Mouse (Mus musculus) E14TG2a.4 (cell line): ENCODE data around the gene Tbc1d22a.

ENCODE experiments used
- H3K27me3 ChIP-seq: 2 replicates; pipeline ENCODE4 v1.6.1; 2014; ENCODE audit warnings: low read length, control low read depth; ENCODE audit not compliant: insufficient read depth
- H3K36me3 ChIP-seq: 2 replicates; pipeline ENCODE4 v1.6.1; 2014; ENCODE audit warnings: low read length, control low read depth; ENCODE audit not compliant: insufficient read depth
- H3K4me1 ChIP-seq: replicated peaks from 2 replicates; pipeline ENCODE4 v1.6.1; 2014; ENCODE audit warnings: low read depth, low read length, control low read depth
- H3K4me3 ChIP-seq: replicated peaks from 2 replicates; pipeline ENCODE4 v1.5.1; 2014; ENCODE audit warnings: mild to moderate bottlenecking, low read length
- H3K9me3 ChIP-seq: 2 replicates; pipeline ENCODE4 v1.6.1; 2014; ENCODE audit warnings: low read length, control low read depth
- CTCF ChIP-seq: conservative IDR thresholded peaks from 2 replicates; pipeline ENCODE4 v1.5.1; 2014; ENCODE audit warnings: low read length
- NANOG ChIP-seq: IDR thresholded peaks from 2 replicates; pipeline ENCODE4 v1.6.1; 2014; ENCODE audit warnings: borderline replicate concordance, low read length, mixed read lengths
- POU5F1 ChIP-seq: IDR thresholded peaks from 2 replicates; pipeline ENCODE4 v1.6.1; 2014; ENCODE audit warnings: low read length, borderline replicate concordance

Tbc1d22a gene

GRCm38 (mm10) chr15:86234001-86234400, 19.7 kb downstream of the Tbc1d22a start:
- Histone ChIP-seq H3K4me3 (no peak overlapping the region), H3K36me3 (peaks cover 54% of the 10 kb centered on the region), H3K9me3 (peaks cover 4% of the 10 kb centered on the region; the same call in 1 of the 2 replicates), H3K27me3 (no peaks in the 10 kb centered on the region), H3K4me1 (0 out of 2 replicates have a peak, but pooled peaks cover 10% of the 10 kb centered on the region)
- TF ChIP-seq NANOG (no peak), CTCF (no peak), POU5F1 (no peak)

- Histone ChIP-seq H3K4me1 (0 out of 2 replicates have a peak, but pooled peaks cover 10% of the 10 kb centered on the region), H3K9me3 (peaks cover 12% of the 10 kb centered on the region), H3K27me3 (no peaks in the 10 kb centered on the region), H3K36me3 (peaks cover 54% of the 10 kb centered on the region), H3K4me3 (no peak overlapping the region)
- TF ChIP-seq NANOG (no peak), POU5F1 (no peak), CTCF (no peak)
Observed at GRCm38 (mm10) chr15:86234517-86235441, 20.5 kb downstream of the Tbc1d22a start.

GRCm38 (mm10) chr15:86236252-86236651, 22.0 kb downstream of the Tbc1d22a start:
- Histone ChIP-seq H3K4me1 (0 out of 2 replicates have a peak, but pooled peaks cover 10% of the 10 kb centered on the region), H3K9me3 (peaks cover 12% of the 10 kb centered on the region), H3K27me3 (no peaks in the 10 kb centered on the region), H3K4me3 (no peak overlapping the region), H3K36me3 (peaks cover 62% of the 10 kb centered on the region)
- TF ChIP-seq CTCF (peak; percentile 67), NANOG (no peak)

GRCm38 (mm10) chr15:86238076-86238475, 23.8 kb downstream of the Tbc1d22a start:
- TF ChIP-seq CTCF (no peak), POU5F1 (no peak), NANOG (no peak)
- H3K9me3 ChIP-seq = peaks cover 12% of the 10 kb centered on the region
- H3K4me1 ChIP-seq = 0 out of 2 replicates have a peak, but pooled peaks cover 10% of the 10 kb centered on the region
- no peak overlapping the region for H3K4me3 ChIP-seq
- H3K36me3 ChIP-seq = peaks cover 77% of the 10 kb centered on the region
- H3K27me3 ChIP-seq = no peaks in the 10 kb centered on the region

GRCm38 (mm10) chr15:86239068-86239467, 24.8 kb downstream of the Tbc1d22a start:
- Histone ChIP-seq H3K4me3 (no peak overlapping the region), H3K9me3 (peaks cover 12% of the 10 kb centered on the region)

GRCm38 (mm10) chr15:86239801-86240200, 25.5 kb downstream of the Tbc1d22a start:
- no peaks in the 10 kb centered on the region for H3K27me3 ChIP-seq
- H3K36me3 ChIP-seq = peaks cover 72% of the 10 kb centered on the region
- TF ChIP-seq CTCF = peak; percentile 61
- TF ChIP-seq POU5F1 = no peak
- 0 out of 2 replicates have a peak, but pooled peaks cover 7% of the 10 kb centered on the region for H3K4me1 ChIP-seq
- H3K9me3 ChIP-seq = peaks cover 12% of the 10 kb centered on the region
- H3K4me3 ChIP-seq = no peak overlapping the region

More at GRCm38 (mm10) chr15:86239068-86239467, 24.8 kb downstream of the Tbc1d22a start:
- Histone ChIP-seq H3K36me3 (peaks cover 75% of the 10 kb centered on the region), H3K4me1 (0 out of 2 replicates have a peak, but pooled peaks cover 10% of the 10 kb centered on the region), H3K27me3 (no peaks in the 10 kb centered on the region)
- TF ChIP-seq POU5F1 = no peak

- TF ChIP-seq CTCF (peak; percentile 70), NANOG (no peak), POU5F1 (no peak)
- Histone ChIP-seq H3K4me3 (no peak overlapping the region), H3K4me1 (no peaks in the 10 kb centered on the region), H3K36me3 (peaks cover 56% of the 10 kb centered on the region), H3K27me3 (no peaks in the 10 kb centered on the region), H3K9me3 (peaks cover 11% of the 10 kb centered on the region)
Observed at GRCm38 (mm10) chr15:86243708-86244107, 29.4 kb downstream of the Tbc1d22a start.

- Histone ChIP-seq H3K4me1 (no peaks in the 10 kb centered on the region), H3K9me3 (peaks cover 5% of the 10 kb centered on the region), H3K4me3 (no peak overlapping the region), H3K27me3 (no peaks in the 10 kb centered on the region), H3K36me3 (peaks cover 49% of the 10 kb centered on the region)
- TF ChIP-seq POU5F1 (no peak), CTCF (no peak), NANOG (no peak)
Observed at GRCm38 (mm10) chr15:86244380-86244779, 30.1 kb downstream of the Tbc1d22a start.
